Mouse (Mus musculus) T-helper 2 cell (primary cell): ENCODE measurements around the gene Unc50.

Source experiments
- in situ Hi-C: fragments of 300-600 bp; cut with MboI, MseI; formaldehyde crosslinking; loops from one replicate; pipeline ENCODE4 v1.15.1; 2025; ENCODE audit warnings: high pct_unique_total_duplicates

Gene Unc50

DNA sequence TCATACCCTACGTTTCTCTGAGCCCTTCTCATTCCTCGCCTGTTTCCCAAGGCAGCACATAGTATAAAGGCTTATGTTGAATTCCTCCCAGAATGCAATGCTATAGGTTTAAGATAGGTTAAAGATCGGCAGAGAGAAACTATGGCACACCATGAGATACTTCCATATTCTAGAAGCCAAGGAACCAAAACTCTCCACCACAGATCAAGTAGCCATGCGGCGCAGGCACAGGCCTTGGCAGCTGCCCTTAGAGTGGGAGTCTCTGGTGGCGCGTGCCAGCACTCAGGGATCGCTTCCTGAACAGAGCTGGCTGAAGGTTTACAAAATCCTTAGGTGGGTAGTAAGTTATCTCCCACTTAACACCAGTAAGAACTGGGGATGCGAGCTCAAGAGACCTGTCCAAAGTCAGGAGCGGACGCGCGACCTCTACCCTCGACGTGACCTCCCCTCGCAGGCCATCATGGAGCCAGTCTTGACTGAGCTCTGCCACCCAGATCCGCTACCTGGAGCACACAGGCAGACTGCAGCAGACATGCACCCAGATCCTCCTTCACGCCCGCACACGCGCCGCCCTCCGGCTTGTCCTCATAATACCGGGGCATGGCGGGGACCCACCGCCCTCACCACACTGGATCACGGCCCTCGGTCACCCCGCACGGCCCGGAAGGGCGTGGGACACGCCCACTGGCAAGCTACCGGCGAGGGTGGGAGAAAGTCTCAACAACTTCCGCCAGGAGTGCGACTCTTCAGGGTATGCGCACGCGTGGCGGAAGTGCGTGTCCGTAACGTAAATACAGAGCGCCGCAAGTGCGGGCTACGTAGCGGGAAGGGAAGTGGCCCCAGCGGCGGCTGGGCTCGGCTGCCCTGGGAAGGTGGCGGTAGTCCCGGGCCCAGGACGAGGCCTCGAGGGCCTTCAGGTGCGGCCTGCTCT, at the start of gene Unc50, which contains the start of gene Coa5:
TSS of gene Unc50 (plus strand) at position 774 of the 931 bp plus-strand sequence.
TSS of gene Coa5 (minus strand) at position 738 of the 931 bp plus-strand sequence.
- in situ Hi-C loops, result loop anchor here (5.0 to 10.0 kb wide), 2 partner anchors 125 to 438 kb away; partner anchors contain the start of gene Tsga10

GRCm38 (mm10) chr1:37380913-37381312, 49.0 kb upstream of the Unc50 start:
- in situ Hi-C loops, result no loop called here

DNA sequence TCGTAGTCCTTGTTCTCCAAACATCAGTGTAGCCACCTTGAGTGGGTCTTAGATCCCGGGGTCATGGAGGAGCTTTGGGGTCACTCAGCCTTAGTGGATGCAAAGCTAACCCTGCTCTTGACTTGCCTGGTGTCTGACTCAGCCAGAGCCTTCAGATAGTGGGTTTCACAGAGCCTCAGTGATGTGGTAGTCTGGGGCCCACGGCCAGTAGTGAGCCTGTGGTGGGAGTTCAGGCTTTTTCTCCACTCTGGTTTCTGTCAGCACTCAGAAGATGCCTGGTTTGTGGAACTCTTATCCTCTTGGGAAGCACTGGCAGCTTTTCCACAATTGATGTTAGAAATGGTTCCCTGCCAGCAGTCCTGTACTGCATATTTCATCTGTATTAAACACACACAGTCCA, 45.6 kb upstream of the Unc50 start:
- in situ Hi-C loops, result no loop called here

DNA sequence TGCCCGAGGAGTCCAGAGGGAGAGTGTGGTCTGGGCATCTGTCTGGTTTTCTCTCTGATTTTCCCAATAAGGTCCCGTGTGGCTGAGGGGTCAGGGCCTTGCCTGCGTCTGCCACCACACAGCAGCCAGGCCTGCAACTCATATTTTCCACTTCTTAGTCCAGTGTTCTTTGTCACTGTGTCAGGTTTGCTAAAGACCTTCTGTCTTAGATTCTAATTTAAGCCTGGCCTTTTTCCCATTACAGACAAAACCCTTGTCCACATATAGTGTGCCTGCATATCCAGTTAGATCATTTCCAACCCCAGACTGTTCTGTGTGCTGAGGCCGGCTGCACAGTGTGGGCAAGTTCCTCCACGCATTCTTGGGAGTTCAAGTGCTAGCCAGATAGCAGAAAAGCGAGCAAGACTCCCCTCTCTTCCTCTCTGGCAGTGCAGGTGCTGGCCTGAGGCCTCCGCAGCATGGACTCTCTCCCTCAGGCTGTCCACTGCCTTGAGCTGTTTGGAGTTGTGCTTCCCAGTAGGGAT, 43.4 kb upstream of the Unc50 start:
- in situ Hi-C loops, result no loop called here

DNA sequence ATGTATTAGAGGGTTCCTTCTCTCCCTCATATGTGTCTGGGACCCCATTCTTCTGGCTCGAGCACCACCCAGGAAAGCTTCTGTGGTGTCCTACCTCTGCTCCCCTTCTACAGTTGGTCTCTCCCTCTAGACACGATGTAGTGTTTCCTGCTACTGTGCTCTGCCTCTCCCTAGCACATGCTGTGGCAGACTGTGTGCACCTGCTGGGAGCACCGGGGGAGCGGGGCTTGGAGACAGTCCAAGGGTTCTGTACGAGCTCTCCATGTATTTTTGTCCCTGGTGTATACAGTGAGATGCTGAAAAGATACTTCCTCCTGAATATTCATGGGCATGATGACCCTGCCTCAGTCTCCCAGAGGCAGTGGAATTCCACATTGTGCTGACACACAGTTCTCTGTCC, 36.8 kb upstream of the Unc50 start:
- in situ Hi-C loops, result no loop called here

GRCm38 (mm10) chr1:37396481-37396880, 33.5 kb upstream of the Unc50 start:
- in situ Hi-C loops, result no loop called here

DNA sequence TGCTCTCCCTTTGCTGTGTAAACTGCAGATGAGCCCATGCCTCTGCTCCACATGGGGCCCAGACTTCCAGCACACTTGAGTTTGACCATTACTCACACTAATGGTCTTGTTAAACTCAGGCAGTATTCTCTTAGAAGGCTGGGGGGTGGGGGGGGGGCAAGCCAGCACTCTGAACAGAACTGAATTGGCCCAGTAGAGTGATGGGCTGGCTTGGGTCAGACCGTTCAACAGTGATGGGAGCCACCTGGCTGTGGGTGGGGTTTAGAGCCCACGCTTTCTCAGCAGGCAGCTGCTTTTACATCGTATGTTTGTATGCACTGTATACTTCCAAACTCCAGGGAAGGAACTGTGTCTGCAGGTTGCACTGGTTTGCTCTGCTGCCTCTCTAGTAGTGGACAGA, 31.0 kb upstream of the Unc50 start:
- in situ Hi-C loops, result no loop called here

GRCm38 (mm10) chr1:37399734-37400133, 30.2 kb upstream of the Unc50 start:
- in situ Hi-C loops, result loop anchor here (5.0 kb wide), 1 partner anchor 127 kb away; no protein-coding TSS in a partner anchor

- in situ Hi-C loops, result loop anchor here (5.0 kb wide), 1 partner anchor 129 kb away; no protein-coding TSS in a partner anchor
Observed at GRCm38 (mm10) chr1:37401687-37402086, 28.3 kb upstream of the Unc50 start.

DNA sequence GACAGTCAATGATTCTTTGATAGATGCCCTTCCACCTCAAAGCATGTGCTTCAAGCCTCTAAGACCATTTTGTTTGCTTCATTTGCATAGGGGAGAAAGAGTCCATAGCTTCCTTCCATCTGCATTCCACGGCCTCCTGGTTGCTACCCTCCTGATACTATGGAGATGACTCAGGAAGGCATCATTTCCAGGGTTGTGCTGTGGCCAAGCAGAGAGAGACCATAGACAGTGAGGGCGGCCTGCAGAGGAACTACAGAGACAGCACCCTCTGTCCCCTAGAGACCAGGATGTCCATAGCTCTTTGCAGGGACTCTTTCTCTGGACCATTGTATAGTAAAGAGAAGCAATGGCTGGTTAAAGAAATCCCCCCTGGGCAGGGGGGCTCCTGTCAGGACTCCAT, 24.8 kb upstream of the Unc50 start:
- in situ Hi-C loops, result no loop called here

GRCm38 (mm10) chr1:37407228-37407627, 22.7 kb upstream of the Unc50 start:
- in situ Hi-C loops, result no loop called here

- in situ Hi-C loops, result no loop called here
Observed at GRCm38 (mm10) chr1:37408059-37408458, 21.9 kb upstream of the Unc50 start.

DNA sequence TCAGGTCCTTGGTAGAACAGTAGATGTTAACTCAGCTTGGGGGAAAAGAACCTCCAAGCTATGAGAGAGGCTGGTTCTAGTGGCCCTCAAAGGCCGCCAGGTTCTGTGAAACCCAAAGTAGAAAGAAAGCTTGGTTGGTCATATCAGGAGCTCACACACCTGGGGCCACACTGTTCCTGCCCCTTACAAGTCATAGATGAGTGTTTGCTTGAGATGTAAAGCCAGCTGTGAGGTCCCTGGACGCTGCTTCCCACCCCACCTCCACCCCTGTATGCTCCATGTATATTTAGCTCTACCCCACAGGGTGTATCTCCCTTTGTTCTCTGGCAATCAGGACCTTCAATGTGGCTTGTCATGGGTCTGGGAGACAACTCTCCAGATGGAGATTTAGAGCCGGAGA, 21.3 kb upstream of the Unc50 start:
- in situ Hi-C loops, result no loop called here

DNA sequence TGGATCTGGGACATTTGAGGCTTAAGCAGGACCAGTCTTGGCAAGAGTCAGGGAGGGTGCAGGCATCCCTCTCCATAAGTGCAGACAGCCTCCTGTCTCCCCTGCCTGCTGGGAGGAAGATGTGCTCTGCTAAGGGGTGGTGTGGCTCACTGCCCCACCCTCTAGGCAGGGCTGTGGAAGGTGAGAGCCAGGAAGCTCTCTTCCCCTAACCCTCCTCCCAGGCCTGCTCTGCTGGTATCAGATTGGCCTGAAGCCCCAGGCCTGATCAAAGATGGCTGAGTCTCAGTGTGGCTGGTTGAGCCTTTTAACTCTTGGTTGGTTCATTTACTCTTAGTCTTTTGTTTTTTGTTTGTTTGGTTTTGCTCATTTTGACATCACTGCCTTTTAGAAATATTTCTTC, 20.3 kb upstream of the Unc50 start:
- in situ Hi-C loops, result no loop called here

DNA sequence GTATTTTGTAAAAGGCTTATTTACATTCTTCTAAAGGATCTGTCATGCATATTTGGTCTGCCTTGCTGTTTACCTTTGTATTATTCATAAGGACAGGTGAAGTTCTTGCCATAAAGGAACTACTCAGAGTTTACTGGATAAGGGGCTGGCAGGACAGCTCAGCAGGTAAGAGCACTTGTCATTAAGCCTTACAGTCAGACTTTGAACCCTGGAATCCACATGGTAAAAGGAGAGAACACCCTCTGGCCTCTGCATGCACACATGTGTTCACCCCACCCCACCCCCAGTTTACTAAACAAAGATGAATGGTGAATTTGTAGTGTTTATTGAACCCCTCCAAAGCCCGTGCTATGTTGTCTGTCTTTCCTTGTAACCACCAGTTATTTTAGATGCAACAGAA, 14.5 kb upstream of the Unc50 start:
- in situ Hi-C loops, result no loop called here

DNA sequence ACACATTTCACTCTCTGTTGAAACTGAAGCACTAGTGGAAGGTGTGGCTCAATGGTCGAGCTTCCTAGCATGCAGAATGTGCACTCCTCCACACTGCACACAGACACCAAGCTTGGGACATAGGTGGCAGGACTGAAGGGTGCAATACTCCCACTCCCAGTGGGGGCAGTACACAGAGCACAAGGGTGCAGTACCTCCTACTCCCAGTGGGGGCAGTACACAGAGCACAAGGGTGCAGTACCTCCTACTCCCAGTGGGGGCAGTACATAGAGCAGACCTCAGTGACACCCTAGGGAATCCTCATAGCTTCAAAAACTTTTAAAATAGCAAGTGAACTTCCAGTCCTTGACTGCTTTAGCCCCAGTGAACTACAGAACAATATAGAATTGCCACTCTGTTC, 10.5 kb upstream of the Unc50 start:
- in situ Hi-C loops, result no loop called here

DNA sequence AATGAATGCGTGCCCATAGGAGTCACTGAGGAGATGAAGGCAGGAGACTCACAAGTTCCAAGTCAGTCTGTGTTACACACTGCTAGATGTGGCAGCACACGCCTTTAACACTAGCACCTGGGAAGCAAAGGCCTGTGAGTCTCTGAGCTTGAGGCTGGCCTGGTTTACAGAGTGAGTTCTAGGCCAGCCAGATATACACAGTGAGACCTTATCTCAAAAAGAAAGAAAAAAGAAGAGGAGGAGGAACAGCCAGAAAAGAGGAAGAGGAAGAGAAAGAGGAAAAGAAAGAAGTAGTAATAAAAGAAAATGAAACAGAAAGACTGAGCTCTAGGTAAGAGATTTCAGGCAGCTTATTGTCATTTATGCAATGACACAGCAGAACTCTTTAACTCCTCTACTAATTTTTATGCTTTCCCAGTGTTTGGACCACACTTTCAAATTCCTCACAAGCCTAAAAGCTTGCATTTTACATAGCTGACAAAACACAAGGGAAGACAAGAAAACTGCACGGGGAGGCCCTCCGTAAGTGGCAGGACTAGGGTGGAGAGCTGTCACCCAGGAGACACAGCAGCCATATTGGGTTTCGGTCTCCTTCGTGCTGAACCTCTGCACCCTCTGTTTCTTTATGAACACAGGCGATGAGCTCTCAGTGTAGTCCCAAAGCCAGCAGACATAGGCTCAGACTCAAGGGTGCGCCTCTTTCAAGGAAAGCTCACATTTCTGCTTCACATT, 2.6 kb upstream of the Unc50 start:
- in situ Hi-C loops, result loop anchor here (5.0 to 10.0 kb wide), 2 partner anchors 123 to 440 kb away; partner anchors contain the start of gene Tsga10

DNA sequence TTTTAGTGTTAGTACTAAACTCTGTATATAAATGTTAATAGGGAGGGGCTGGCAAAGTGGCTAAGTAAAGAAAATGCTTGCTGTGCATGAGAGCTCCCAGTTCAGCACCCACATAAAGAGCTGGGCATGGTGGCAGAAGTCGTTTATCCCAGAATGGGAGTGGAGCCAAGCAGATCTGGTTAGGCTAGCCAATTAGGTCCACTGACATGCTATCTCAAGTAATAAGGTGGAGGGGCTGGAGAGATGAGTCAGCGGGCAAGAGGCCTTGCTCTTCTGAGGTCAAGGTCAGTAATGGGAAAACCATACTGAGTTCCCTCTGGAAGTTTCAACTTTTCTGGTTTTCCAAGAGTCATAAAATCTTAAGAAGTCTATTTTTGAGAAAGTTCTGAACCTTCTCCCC, 1.0 kb upstream of the Unc50 start:
- in situ Hi-C loops, result loop anchor here (5.0 to 10.0 kb wide), 2 partner anchors 124 to 438 kb away; partner anchors contain the start of gene Tsga10

DNA sequence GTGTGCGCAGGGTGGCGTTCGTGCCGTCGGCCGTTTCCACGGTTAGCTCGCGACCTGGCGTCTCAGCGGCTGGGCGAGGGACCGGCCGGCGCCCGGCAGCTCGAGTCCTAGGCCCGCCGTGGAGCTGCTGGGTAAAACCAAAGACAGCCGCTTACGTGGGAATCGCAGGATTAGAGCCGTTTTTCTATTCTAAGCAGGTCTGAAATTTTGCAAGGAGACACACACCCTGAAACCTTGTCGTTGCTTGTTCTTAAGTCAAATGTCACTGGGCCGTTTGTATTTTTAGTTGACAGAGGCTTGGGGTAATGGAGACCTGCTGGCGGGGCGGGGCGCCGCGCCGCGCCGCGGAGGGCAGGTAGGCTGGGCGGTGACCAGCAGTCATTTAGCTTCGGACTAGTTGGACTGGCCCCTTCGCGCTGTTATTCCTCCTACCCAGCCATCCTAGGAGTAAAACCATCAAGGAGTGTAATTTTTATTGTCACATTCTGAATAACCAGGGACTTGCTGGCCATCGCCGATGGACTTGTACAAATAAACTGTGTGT, 430 bp downstream of the Unc50 start:
- in situ Hi-C loops, result no loop called here

DNA sequence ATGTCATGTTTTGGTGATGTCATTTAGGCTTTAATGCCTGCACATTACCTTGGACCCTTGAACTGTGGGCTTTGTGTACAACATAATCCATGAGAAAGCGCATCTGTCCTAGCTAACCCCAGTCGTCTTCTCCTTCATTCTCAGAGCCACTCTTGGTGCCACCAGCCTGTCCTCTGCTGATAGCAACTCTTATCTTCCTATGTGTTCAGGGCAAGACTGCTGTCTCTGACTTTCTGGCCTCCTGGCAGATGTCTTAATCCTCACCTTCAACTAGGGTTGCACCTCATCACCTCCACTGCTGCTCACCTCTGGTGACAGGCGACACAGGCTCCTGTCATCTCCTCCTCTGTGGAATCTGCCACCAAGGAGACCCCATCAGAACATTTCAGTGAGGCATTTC, 6.5 kb downstream of the Unc50 start:
- in situ Hi-C loops, result no loop called here
